Mouse (Mus musculus): Measurements from ENCODE around the gene Prap1.

GRCm38 (mm10) chr7:140090601-140091000 lies 2.6 kb upstream of the Prap1 start:
- no peak for TF ChIP-seq GATA1 (IDR thresholded peaks at IDR 0.05; ENCODE audit: borderline replicate concordance, low read length)
- TF ChIP-seq FLI1 (IDR thresholded peaks at IDR 0.05; ENCODE audit: low read length): no peak
